Mouse (Mus musculus) spleen, postnatal 14 days (tissue): Measurements from ENCODE around the gene D5Ertd579e.

Source experiments
- DNase-seq, 2 experiments: peaks; one replicate each; pipeline ENCODE4 v3.0.0; 2021 to 2022; ENCODE audit warnings: low spot score in 2 of 2

D5Ertd579e gene

GRCm38 (mm10) chr5:36695461-36696231 is at the start of gene D5Ertd579e:
TSS of gene D5Ertd579e (minus strand) at chr5:36696024.
- peak; percentile 89 to 92 for DNase-seq

- DNase-seq: peak; percentile 75 to 88
Observed at GRCm38 (mm10) chr5:36742126-36742848, 46.5 kb upstream of the D5Ertd579e start.

GRCm38 (mm10) chr5:36739829-36740228 is 44.0 kb upstream of the D5Ertd579e start:
- DNase-seq: peak in 1 of 2 experiments; percentile 35

- no peak for DNase-seq
Observed at GRCm38 (mm10) chr5:36738799-36739615, 43.2 kb upstream of the D5Ertd579e start.

- DNase-seq: no peak
Observed at GRCm38 (mm10) chr5:36737765-36738164, 41.9 kb upstream of the D5Ertd579e start.

- DNase-seq: peak; percentile 57 to 70
Observed at GRCm38 (mm10) chr5:36736009-36736408, 40.2 kb upstream of the D5Ertd579e start.

- DNase-seq: no peak
Observed at GRCm38 (mm10) chr5:36735106-36735505, 39.3 kb upstream of the D5Ertd579e start.

- DNase-seq: no peak
Observed at GRCm38 (mm10) chr5:36733405-36733804, 37.6 kb upstream of the D5Ertd579e start.

- DNase-seq: no peak
Observed at GRCm38 (mm10) chr5:36731901-36732652, 36.3 kb upstream of the D5Ertd579e start.

GRCm38 (mm10) chr5:36730689-36731088 is 34.9 kb upstream of the D5Ertd579e start:
- no peak for DNase-seq

- DNase-seq: no peak
Observed at GRCm38 (mm10) chr5:36729923-36730322, 34.1 kb upstream of the D5Ertd579e start.

GRCm38 (mm10) chr5:36729086-36729473 is 33.3 kb upstream of the D5Ertd579e start:
- no peak for DNase-seq

GRCm38 (mm10) chr5:36728403-36729085 is 32.7 kb upstream of the D5Ertd579e start:
- no peak for DNase-seq

- no peak for DNase-seq
Observed at GRCm38 (mm10) chr5:36727776-36728175, 32.0 kb upstream of the D5Ertd579e start.

- DNase-seq: no peak
Observed at GRCm38 (mm10) chr5:36727136-36727535, 31.3 kb upstream of the D5Ertd579e start.

GRCm38 (mm10) chr5:36726387-36726801 is 30.6 kb upstream of the D5Ertd579e start:
- DNase-seq: no peak

- no peak for DNase-seq
Observed at GRCm38 (mm10) chr5:36725861-36726260, 30.0 kb upstream of the D5Ertd579e start.

GRCm38 (mm10) chr5:36724274-36724673 is 28.4 kb upstream of the D5Ertd579e start:
- DNase-seq: no peak

GRCm38 (mm10) chr5:36723356-36723755 is 27.5 kb upstream of the D5Ertd579e start:
- DNase-seq: no peak

GRCm38 (mm10) chr5:36722415-36722856 is 26.6 kb upstream of the D5Ertd579e start:
- DNase-seq: no peak
